Mouse (Mus musculus) stomach, postnatal 0 days (tissue): Measurements from ENCODE around the gene Slc9a6.

Experiments used
- CTCF ChIP-seq: IDR thresholded peaks from 2 replicates; pipeline ENCODE4 v1.5.1; 2016; ENCODE audit warnings: antibody characterized with exemption, low read depth, mild to moderate bottlenecking, moderate library complexity
- EP300 ChIP-seq: optimal IDR thresholded peaks from 2 replicates; pipeline ENCODE3; 2016; ENCODE audit warnings: antibody characterized with exemption

- TF ChIP-seq EP300 = no peak
- TF ChIP-seq CTCF = no peak
These were observed 49.7 kb downstream of the Slc9a6 start for GRCm38 (mm10) chrX:56659286-56659685.
